Mouse (Mus musculus) right cerebral cortex, postnatal 36 days (tissue): ENCODE data around the gene Slc5a5.
A peak's percentile ranks its signal among the peaks of the same experiment; 100 is the strongest.

Experiments
- DNase-seq, 2 experiments: peaks; one replicate each; pipeline ENCODE4 v3.0.0; 2022; ENCODE audit warnings: low spot score in 2 of 2, mixed read lengths in 1 of 2

Slc5a5 gene

DNA sequence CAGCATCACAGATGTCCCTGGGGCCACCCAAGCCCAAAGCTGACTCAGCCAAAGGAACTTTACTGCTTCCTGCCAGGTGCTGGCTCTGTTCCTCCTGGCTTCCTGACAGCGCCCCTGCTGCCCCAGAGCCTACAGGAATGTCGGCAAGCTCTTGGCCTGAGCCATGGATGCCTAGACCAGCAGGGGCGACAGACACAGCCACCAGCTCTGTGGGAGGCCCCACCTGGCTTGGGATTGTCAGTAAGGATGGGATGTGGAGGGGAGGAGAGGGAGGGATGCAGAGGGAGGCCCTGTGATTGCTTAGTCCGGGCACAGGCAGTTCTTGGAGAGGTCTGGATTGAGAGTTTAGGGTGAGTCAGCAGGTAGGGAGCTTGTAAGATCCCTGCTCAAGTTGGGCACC, 12.4 kb downstream of the Slc5a5 start:
- no peak for DNase-seq

DNA sequence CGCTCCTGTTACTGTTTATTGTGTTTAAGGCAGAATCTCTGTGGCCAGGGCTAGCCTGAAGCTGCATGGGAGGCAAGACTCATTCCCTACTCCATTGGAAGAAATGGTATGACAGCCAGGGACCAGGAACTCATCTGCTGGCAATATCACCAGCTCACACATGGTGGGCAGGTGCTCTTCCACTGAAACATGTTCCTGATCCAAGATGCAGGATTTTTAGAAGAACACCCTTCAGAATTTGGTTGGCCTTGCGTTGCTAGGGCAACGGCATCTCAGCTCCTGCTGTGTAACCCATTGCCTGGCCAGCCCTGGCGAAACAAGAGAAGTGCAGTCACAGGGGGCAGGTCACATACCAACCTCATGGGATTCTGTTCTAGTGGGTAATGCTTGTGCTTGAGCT, 13.1 kb downstream of the Slc5a5 start:
- DNase-seq: no peak

DNA sequence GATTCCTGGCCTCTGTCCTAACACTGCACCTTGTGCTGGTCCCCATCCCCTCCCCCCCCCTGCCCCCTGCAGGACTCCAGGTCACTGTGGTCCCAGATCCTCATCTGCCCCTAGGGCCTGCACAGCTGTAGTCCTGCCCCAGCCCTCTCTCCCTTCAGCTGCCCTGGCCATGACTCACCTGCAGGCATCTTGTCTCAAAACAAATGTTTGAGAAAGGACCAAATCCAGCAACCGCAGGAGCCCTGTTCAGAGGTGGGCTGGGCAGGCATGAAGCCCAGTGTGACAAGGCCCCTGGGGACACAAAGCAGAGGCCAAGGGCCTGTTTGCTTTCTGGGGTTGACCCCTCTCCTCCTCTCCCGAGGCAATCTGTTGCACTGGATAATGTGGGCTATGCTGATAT, 14.4 kb downstream of the Slc5a5 start:
- DNase-seq: no peak

DNA sequence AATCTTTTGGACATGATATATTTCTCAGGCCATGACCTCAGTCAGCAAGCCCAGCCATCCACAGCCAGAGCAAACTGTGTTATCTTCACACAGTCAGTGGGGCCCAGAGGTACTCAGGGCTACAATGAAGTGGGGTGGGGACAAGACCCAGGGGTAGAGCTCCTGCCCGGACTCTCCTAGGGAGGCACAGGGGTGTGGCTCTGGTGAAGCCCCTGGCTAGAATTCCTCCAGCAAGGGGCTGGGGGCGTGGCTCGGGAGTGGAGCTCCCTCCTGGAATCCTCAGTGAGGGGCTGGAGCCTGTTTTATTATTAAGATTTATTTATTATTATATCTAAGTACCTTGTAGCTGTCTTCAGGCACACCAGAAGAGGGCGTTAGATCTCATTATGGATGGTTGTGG, 16.2 kb downstream of the Slc5a5 start:
- no peak for DNase-seq

DNA sequence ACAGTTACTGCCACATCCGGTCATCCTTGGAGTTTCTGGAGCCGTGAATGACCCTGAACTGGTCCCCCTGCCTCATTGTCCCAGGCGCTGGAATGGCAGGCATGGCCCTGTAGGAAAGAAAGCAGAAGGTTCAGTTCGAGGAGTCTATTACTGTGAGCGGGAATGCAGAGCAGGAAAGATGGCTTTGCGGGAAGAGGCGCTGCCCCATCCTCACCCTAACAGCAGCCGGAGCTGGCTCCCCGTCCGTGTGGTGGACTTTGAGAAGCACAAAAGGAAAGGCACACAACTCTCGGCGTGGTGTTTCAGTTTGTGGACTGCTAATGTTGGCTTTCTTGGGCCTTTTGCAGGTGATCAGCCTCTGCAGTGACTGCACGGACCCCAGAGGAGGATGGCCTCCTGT, 18.1 kb downstream of the Slc5a5 start:
- DNase-seq: no peak

DNA sequence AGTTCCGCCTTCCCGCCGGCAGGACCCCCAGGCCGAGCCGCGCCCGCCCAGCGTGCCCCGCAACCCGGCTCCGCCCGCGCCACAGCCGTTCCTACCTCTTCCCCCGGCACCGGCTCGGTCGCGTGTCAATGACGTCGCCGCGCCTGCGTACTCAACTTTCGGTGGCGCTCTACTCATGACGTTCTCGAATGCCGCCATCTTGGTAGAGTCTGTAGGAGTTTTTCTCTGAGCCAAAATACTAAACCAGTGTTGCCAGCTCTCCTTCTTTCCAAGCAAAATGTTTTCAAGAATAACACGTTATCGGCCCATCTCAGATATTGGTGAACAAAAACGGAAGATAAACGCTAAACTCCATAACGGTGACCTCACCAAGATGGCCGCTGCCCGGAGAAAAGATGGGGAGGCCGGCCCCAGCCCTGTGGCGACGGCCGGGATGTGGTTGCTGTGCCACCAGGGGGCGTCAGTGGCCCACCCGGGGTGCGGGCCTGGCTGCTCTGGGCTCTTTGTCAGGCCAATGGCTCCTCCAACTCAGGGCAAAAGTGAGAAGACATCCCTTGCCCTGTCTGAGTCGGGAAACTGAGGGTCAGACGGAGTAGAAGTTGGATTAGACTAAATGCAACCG, 19.1 kb downstream of the Slc5a5 start, which contains the start of gene Ccdc124:
Gene Ccdc124 (minus strand): TSS at position 572 of the 622 bp plus-strand sequence.
- peak; percentile 91 for DNase-seq

DNA sequence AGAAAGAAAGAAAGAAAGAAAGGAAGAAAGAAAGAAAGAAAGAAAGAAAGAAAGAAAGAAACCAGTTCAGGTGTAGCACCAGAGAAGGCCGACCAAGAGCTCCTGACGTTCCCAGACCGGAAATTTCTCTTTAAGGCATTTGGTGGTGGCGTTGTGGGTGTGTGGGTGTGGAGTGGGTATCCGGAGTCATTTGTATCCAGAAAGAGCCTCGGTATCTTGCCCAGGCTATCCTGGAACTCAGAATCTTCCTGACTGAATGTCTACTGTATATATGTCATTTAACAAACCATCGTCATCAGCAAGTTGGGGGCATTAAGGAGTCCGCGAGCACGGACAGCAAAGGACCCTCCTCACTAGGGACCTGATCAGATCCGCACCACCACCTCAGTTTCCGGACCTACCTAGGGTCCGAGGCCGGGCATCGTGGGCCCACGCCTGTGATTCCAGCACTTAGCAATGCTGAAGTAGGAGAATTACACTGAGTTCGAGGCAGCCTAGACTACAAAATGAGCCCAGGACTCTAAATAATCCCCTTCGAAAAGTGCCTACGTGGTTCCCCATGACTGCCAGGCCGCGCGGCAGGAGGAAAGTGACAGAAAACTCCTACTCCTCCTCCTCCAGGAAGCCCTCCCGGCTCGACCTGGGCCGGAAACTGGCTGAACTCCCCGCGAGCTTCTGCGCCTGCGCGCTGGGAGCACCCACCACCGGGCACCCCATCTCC, 19.8 kb downstream of the Slc5a5 start:
- no peak for DNase-seq

DNA sequence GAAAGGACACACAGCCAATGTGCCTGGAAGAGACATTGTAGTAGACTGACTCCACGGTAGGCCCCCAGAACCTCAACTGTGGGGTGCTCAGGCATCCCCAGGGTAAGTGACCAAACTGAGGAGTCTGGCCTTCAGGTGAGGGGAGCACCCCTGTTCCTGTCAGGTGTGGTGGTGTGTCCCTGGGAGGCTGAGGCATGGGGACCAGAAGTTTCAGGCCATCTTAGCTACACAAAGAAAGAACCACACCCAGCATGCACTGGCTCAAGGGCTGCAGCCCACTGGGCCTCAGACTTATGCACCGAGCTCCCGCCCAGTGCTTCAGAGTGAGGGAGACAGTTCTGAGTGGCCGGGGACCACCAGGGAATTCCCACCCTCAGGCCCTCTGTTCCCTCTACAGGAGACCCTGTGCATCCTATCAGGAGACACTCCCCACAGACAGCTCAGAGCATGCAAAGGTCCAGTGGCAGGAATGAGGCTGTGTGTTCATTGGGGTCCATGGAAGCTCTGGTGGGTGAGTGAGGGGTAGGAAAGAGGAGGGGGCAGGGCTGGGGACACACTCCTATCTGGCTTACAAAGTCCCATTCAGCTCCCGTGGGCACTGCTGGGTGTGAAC, 21.3 kb downstream of the Slc5a5 start:
- DNase-seq: no peak

DNA sequence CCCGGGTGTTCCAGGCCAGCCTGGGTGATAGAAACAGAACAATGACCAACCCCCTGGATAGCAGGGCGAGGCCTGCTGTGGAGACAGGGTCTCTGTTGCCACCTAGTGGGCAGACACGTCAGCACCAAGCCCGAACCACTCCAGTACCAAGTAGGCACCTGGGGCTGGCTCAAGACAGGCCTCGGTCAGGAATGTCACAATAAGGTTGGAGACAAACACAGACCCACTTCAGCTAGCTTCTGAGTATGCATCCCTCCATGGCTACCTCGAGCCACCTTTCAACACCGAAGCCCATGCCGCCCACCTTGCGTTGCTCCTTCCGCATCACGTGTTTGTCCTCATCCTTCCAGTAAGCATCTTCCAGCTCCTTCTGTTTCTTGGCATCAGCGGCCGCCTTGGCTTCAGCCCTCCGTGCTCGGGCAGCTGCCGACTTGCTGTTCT, 22.9 kb downstream of the Slc5a5 start:
- DNase-seq: peak; percentile 70 to 73

DNA sequence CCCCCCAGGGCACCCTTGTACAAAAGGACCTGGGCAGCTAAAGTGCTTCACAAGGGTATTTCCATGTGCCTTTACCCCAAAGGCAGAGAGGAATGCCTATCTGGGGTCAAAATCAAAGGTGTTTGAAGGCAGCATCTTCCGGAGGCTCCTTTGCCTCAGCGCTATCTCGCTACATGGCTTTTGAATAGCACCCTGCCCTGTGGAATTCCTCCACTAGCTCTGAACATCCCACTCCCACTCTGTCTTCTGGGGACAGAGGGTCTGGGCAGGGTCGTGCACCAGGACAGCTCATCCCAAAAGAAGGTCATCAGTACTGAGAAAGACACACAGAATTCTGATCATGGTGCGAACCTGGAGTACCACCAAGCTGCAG, 23.4 kb downstream of the Slc5a5 start:
- DNase-seq: no peak

DNA sequence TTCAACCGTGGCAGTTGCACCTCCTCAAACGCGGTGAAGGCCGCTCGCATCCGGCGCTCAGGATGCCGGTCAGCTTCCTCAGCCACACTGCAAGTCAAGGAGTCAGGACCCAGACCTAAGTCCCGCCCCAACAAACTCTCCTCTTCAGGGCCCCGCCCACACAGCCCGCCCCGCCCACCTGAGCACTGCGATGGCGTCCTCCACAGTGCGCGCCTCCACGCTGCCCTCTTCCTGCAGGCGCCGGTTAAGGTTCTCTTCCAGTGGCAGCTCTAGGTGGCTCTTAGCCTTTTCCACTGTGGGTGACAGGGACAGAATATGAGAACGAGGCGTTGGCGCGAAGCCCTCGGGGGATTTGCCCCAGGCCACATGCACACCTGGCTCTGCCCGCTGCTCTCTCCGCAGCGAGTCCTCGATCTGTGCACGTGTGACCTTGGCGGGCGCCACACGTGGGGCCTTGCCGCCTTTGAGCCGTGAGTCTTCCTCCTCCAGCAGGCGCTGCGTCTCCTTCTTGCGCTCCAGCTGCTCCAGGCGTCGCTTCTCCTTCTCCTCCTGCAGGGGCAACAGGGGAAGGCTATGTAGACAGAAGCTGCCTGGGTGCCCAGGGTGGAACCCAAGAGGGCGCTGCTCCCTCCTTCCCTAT, 23.9 kb downstream of the Slc5a5 start:
- DNase-seq: no peak

DNA sequence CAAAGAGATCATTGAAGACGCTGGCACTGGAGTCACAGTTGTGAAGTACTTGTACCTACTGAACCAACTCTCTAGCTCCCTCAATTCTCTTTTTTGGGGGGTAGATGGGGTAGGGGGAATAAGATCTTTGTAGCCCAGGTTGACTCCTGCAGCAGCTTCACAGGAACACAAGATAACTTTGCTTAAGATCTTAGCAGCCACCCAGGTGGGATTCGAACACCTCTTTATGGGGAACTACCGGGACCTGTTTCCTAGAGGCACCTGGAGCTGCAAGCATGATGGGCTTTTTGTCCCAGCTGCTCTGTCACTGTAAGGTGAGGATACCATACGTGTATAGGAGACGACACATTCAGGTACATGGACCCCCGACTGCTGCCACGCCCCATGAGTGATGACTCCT, 26.0 kb downstream of the Slc5a5 start:
- no peak for DNase-seq

DNA sequence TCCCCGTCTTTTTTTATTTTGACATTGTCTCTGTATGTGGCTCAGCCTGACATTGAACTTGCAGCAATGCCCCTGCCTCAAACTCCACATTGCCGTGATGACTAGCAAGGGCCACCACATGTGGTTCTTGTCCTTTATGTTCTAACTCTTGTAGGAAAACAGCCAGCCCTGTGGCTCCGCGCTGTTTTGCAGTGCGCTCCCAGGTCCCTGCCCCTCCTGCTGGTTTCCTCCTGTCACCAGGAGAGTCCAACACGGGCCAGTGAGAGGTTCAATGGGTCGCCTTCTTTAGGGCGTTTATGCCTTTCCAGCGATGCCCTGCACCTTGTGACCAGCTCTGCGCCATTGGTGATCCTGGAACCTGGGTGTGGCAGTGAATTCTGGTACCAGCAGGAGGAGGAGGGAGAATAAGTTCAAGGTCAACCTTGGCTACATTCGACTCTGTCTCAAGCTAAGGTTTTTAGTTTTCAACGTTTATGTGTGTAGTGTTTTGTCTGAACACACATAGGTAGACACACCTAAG, 26.5 kb downstream of the Slc5a5 start:
- no peak for DNase-seq

DNA sequence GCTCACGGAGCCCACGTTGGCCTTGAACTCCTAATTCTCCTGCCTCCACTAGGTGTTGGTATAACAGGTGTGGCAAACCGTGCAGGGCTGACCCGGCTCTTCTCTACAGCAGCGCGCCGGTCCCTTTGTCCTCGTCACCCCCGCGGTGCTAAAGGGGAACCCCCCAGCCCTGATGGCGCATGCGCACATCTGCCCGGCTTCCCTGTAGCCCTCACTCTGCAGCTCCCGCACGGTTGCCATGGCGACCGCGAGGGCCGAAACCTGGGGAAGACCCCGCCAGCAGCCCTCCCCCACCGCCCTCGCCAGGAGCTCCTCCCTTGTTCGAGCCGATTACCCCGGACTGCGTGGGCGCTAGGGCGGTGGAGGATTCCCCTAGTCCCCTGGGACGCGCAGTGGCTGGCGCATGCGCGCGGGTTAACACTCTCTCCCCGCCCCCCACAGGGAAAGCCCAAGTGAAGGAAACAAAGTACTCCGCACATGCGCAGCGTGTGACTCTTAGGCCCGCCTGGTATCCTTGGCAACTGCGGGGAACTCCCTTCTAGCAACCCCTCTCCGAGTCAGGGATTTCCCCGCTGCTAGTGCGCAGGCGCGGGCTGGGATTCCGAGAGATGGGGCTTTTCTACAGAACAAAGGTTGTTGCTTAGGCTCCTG, 27.1 kb downstream of the Slc5a5 start:
- peak; percentile 98 for DNase-seq

DNA sequence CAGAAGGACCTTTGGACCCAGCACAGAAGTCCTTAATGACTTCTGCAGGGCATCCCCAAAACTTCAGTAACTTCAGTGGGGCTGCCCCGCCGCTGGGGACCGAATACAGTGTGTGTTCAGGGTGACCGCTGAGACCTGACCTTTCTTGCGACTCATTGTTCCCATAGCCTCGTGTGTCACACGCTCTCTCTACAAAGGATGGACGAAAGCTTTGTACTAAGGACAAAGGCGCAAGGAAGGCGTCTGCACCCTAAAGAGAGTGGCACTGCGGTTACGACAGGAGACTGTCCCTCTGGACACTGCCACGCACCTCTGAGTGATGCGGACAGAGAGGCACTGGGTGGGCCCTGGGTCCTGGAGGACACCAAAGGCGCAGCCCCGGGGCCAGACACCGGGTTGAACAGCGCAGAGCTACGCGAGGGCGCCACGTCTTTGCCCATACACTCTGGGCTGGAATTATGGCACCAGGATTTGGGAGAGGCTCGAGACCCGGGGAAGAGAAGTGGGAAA, 27.8 kb downstream of the Slc5a5 start:
- DNase-seq: no peak

DNA sequence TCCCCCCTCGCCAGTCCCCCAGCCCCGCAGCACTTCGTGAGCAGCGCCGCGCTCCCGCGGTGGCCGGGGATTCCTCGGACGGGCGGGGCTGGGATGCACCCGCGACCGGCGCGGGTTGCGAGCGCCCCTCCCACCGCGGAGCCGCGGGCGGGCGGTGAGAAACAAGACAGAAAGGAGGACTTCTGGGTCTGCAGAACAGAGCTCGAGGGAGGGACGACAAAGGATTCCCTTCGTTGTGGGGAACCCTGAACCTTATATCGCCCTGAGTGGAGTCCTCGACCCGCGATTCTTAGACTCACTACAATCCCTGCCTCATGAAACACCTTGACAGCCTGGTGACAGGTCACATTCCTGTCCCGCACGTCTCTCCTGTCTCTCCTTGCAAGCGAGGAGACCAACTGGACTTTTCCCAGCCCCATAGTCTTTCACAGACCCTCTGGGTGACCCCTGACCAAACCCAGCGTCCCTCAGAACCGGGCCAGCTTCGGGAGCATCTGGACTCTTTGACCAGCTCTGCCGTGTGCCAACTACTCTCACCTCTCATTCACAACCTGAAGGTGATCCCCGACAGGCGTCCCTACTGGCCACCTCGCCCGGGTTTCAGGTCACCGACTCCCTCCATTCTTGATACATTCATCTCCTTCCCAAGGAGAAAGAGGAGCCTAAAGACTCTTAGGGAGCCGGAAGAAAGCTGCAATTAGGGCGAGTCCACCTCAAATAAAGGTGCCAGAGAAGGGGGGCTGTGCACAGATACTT, 28.4 kb downstream of the Slc5a5 start:
- no peak for DNase-seq

DNA sequence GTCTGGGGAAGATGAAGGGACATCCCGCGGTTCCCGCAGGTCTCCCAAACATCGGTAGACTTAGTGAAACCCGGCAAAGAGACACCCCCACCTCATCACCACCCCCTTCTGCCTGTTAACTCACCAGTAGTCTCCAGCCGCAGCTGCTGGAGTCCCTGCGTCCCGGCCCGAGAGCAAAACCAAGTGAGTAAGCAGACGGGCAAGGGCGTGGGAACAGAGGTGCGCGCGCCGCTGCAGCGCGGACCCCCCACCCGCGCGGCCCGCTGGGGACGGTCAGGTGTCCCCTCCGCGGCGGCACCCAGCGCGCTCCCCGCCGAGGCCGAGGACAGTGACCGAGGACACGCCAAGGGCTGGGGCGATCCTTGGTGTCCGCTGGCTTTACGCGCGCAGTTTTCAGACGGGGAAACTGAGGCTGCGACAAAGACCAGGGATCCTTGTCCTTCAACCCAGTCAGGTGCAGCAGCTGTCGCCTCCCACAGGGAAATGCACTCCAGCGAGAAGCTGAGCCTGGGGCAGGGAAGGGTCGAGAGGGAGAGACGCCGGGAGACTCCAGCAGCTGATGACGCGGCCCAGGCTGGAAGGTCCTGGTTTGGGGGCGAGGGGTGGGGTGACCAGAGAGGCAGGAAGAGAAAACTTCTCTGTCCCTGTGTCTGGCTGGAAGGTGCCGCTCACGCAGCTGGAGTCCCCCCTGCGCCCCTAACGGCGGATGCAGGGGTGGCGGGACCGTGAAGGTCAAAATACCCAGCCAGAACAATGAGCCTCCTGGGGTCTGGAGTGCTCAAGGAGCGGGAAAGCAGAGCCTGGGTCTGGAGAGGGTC, 29.5 kb downstream of the Slc5a5 start, which contains the start of gene Kcnn1:
Gene Kcnn1 (minus strand): TSS at position 435 of the 818 bp plus-strand sequence.
- no peak for DNase-seq

DNA sequence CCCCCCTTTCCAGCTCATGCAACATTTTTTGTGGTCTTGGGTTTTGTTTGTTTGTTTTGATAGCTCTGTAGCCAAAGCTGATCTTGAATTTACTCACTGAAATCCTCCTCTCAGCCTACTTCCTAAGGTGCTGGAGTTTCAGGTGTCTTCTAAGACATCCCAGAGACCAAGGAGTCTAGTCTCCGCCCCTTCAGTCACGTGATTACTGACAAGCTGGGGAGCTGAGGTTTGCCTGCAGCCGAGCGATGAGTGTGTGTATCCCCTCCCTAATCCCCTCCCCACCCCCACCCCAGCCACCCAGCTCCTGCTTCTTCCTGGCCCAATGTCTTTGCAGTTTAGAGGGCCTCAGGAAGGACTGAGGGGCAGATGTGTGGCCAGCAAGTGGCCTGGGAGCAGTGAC, 35.0 kb downstream of the Slc5a5 start:
- DNase-seq: no peak

DNA sequence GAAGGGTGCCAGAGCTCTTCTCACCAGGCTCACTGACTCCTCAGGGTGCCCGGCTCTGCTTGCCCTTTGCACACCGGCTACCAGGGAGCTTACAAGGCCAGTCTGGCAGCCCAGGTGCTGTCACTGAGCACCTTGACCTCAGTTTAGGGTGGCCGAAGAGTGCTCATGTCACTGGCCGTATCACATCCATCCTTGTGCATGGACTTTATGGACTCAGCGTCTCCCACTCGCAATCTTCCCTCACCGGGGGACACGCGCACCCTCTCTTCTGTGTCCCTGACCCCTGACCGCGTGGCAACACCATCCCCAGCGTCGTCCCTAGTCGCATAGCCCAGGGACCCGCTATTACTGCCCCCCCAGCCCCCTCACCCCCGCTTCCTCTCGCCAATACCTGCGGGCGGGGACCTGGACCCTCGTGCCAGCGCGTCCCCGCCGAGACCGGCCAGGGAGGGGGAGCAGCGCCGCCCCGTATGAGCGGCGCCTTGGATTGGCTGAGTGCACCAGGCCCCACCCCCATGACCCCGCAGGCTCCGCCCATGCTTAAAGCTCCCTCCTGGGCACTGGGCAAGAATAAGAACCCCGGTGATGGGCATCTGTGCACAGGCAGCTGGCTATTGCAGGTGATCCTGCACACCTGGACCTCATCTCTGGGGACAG, 35.9 kb downstream of the Slc5a5 start:
- DNase-seq: peak; percentile 64 to 75
